Mouse (Mus musculus) myocyte (in vitro differentiated cells): ENCODE measurements around the gene Pola2.

Source experiments
- CEBPB ChIP-seq: IDR thresholded peaks from 2 replicates; pipeline ENCODE4 v1.6.1; 2011; ENCODE audit warnings: mild to moderate bottlenecking, moderate library complexity; ENCODE audit not compliant: poor library complexity, insufficient read depth, severe bottlenecking
- E2F4 ChIP-seq: IDR thresholded peaks from one replicate; pipeline ENCODE4 v1.6.1; 2011; ENCODE audit warnings: mild to moderate bottlenecking, control low read depth, moderate library complexity; ENCODE audit not compliant: insufficient read depth
- MAX ChIP-seq: IDR thresholded peaks from one replicate; pipeline ENCODE4 v1.6.1; 2011; ENCODE audit warnings: low read depth, mild to moderate bottlenecking, control low read depth
- MYOD1 ChIP-seq, 3 experiments: IDR thresholded peaks; one replicate each; pipeline ENCODE4 v1.6.1; 2011; ENCODE audit warnings: control low read depth in 2 of 3, low read depth in 2 of 3, mild to moderate bottlenecking in 2 of 3, moderate library complexity in 1 of 3; ENCODE audit not compliant: insufficient read length in 2 of 3, control insufficient read depth in 1 of 3
- MYOG ChIP-seq, 3 experiments: IDR thresholded peaks; one replicate each; pipeline ENCODE4 v1.6.1; 2011; ENCODE audit warnings: control low read depth in 2 of 3, low read depth in 2 of 3, mild to moderate bottlenecking in 2 of 3; ENCODE audit not compliant: insufficient read length in 2 of 3, control insufficient read depth in 1 of 3, insufficient read depth in 1 of 3
- POLR2A ChIP-seq: IDR thresholded peaks from one replicate; pipeline ENCODE4 v1.6.1; 2011; ENCODE audit warnings: low read depth, mild to moderate bottlenecking, control low read depth, moderate library complexity; ENCODE audit not compliant: insufficient read length
- REST ChIP-seq: IDR thresholded peaks from one replicate; pipeline ENCODE4 v1.6.1; 2011; ENCODE audit warnings: mild to moderate bottlenecking, control low read depth, moderate library complexity; ENCODE audit not compliant: insufficient read depth, insufficient read length
- SRF ChIP-seq: IDR thresholded peaks from one replicate; pipeline ENCODE4 v1.6.1; 2011; ENCODE audit warnings: low read depth; ENCODE audit not compliant: control insufficient read depth, insufficient read length
- TCF12 ChIP-seq: IDR thresholded peaks from one replicate; pipeline ENCODE4 v1.6.1; 2011; ENCODE audit warnings: mild to moderate bottlenecking, control low read depth; ENCODE audit not compliant: poor library complexity, insufficient read depth, severe bottlenecking
- USF1 ChIP-seq: IDR thresholded peaks from one replicate; pipeline ENCODE4 v1.6.1; 2011; ENCODE audit warnings: low read depth, mild to moderate bottlenecking, control low read depth, moderate library complexity

GRCm38 (mm10) chr19:5957371-5957770, 6.6 kb downstream of the Pola2 start:
- TF ChIP-seq POLR2A = no peak
- TF ChIP-seq SRF = no peak
- TF ChIP-seq MYOG (IDR thresholded peaks at IDR 0.05; ENCODE audit: control insufficient read depth in 1 of 3, insufficient read depth in 1 of 3, insufficient read length in 2 of 3, low read depth in 2 of 3) = no peak
- TF ChIP-seq MAX = no peak
- no peak for TF ChIP-seq REST
- no peak for TF ChIP-seq USF1
- no peak for TF ChIP-seq TCF12
- no peak for TF ChIP-seq MYOD1 (IDR thresholded peaks at IDR 0.05; ENCODE audit: control insufficient read depth in 1 of 3, insufficient read length in 2 of 3, low read depth in 2 of 3)
- TF ChIP-seq E2F4 = no peak
- TF ChIP-seq CEBPB = no peak
